Mouse (Mus musculus): ENCODE results near the gene Itga5. TPM values are rescaled to one million over a fixed set of nuclear protein-coding genes. Genes with fewer than 3 reads are reported as not detected.

The Itga5 gene
- polyA plus RNA-seq (2014; fragmentation: Illumina TruSeq; extraction: RNeasy Lipid Tissue Mini Kit (QIAGEN cat#74804); ENCODE audit: low read depth, low replicate concordance), result 35.8 TPM

GRCm38 (mm10) chr15:103366376-103367149 is at the start of gene Itga5:
Itga5 (minus strand) TSS chr15:103366763.

GRCm38 (mm10) chr15:103339961-103340337 is 26.6 kb downstream of the Itga5 start, which contains the start of gene Zfp385a:
Zfp385a (minus strand) TSS chr15:103340093.

GRCm38 (mm10) chr15:103310365-103310910 is 56.1 kb downstream of the Itga5 start, which contains the start of gene Gpr84:
Gpr84 (minus strand) TSS chr15:103310612.

Other genes starting within 250 kb of the Itga5 start
- gene Smug1, start 199.7 kb downstream of the Itga5 start, polyA plus RNA-seq (2014; fragmentation: Illumina TruSeq; extraction: RNeasy Lipid Tissue Mini Kit (QIAGEN cat#74804); ENCODE audit: low read depth, low replicate concordance), result 8.7 TPM
- 32.8 TPM for gene Cbx5, start 126.9 kb downstream of the Itga5 start, polyA plus RNA-seq (2014; fragmentation: Illumina TruSeq; extraction: RNeasy Lipid Tissue Mini Kit (QIAGEN cat#74804); ENCODE audit: low read depth, low replicate concordance)
- gene Hnrnpa1, start 126.3 kb downstream of the Itga5 start, polyA plus RNA-seq (2014; fragmentation: Illumina TruSeq; extraction: RNeasy Lipid Tissue Mini Kit (QIAGEN cat#74804); ENCODE audit: low read depth, low replicate concordance), result 211 TPM
- gene Nfe2, start 108.4 kb downstream of the Itga5 start, polyA plus RNA-seq (2014; fragmentation: Illumina TruSeq; extraction: RNeasy Lipid Tissue Mini Kit (QIAGEN cat#74804); ENCODE audit: low read depth, low replicate concordance), result not detected
- 67.1 TPM for gene Copz1, start 94.0 kb downstream of the Itga5 start, polyA plus RNA-seq (2014; fragmentation: Illumina TruSeq; extraction: RNeasy Lipid Tissue Mini Kit (QIAGEN cat#74804); ENCODE audit: low read depth, low replicate concordance)
- gene Gpr84, start 56.2 kb downstream of the Itga5 start, polyA plus RNA-seq (2014; fragmentation: Illumina TruSeq; extraction: RNeasy Lipid Tissue Mini Kit (QIAGEN cat#74804); ENCODE audit: low read depth, low replicate concordance), result not detected
- 11.8 TPM for gene Zfp385a, start 26.7 kb downstream of the Itga5 start, polyA plus RNA-seq (2014; fragmentation: Illumina TruSeq; extraction: RNeasy Lipid Tissue Mini Kit (QIAGEN cat#74804); ENCODE audit: low read depth, low replicate concordance)
- gene Gtsf1, start 63.7 kb upstream of the Itga5 start, polyA plus RNA-seq (2014; fragmentation: Illumina TruSeq; extraction: RNeasy Lipid Tissue Mini Kit (QIAGEN cat#74804); ENCODE audit: low read depth, low replicate concordance), result not detected
- gene Gtsf2, start 81.7 kb upstream of the Itga5 start, polyA plus RNA-seq (2014; fragmentation: Illumina TruSeq; extraction: RNeasy Lipid Tissue Mini Kit (QIAGEN cat#74804); ENCODE audit: low read depth, low replicate concordance), result not detected
- 4.0 TPM for gene Nckap1l, start 87.0 kb upstream of the Itga5 start, polyA plus RNA-seq (2014; fragmentation: Illumina TruSeq; extraction: RNeasy Lipid Tissue Mini Kit (QIAGEN cat#74804); ENCODE audit: low read depth, low replicate concordance)
- 2.4 TPM for gene Pde1b, start 136.3 kb upstream of the Itga5 start, polyA plus RNA-seq (2014; fragmentation: Illumina TruSeq; extraction: RNeasy Lipid Tissue Mini Kit (QIAGEN cat#74804); ENCODE audit: low read depth, low replicate concordance)
- gene Ppp1r1a, start 171.2 kb upstream of the Itga5 start, polyA plus RNA-seq (2014; fragmentation: Illumina TruSeq; extraction: RNeasy Lipid Tissue Mini Kit (QIAGEN cat#74804); ENCODE audit: low read depth, low replicate concordance), result 4.1 TPM
- gene Glycam1, start 198.3 kb upstream of the Itga5 start, polyA plus RNA-seq (2014; fragmentation: Illumina TruSeq; extraction: RNeasy Lipid Tissue Mini Kit (QIAGEN cat#74804); ENCODE audit: low read depth, low replicate concordance), result not detected